Mouse (Mus musculus) stomach, embryonic 16.5 days (tissue): ENCODE results near the gene Nfix. TPM values are rescaled to one million over a fixed set of nuclear protein-coding genes. Genes with fewer than 3 reads are reported as not detected.

ENCODE experiments used
- ATAC-seq: fragments of 200-750 bp; cut with Nextera tagmentation; 2 replicates; pipeline ENCODE4 v1.8.0; 2017; ENCODE audit warnings: moderate number of reproducible peaks, moderate TSS enrichment; ENCODE audit not compliant: insufficient read depth, low FRiP score
- H3K27ac ChIP-seq: fragments of 300-500 bp; sonication (generic); 2 replicates; pipeline ENCODE4 v1.5.1; 2014; ENCODE audit warnings: low read length
- H3K27me3 ChIP-seq: fragments of 300-500 bp; sonication (generic); 2 replicates; pipeline ENCODE4 v1.6.1; 2014; ENCODE audit warnings: low read length, control low read depth, mixed read lengths; ENCODE audit not compliant: control insufficient read depth, insufficient read depth
- H3K36me3 ChIP-seq: fragments of 300-500 bp; sonication (generic); 2 replicates; pipeline ENCODE4 v1.6.1; 2014; ENCODE audit warnings: low read length; ENCODE audit not compliant: control insufficient read depth, insufficient read depth
- H3K4me1 ChIP-seq: fragments of 300-500 bp; sonication (generic); 2 replicates; pipeline ENCODE4 v1.6.1; 2014; ENCODE audit warnings: low read length, control low read depth, mixed read lengths; ENCODE audit not compliant: control insufficient read depth, insufficient read depth
- H3K4me2 ChIP-seq: fragments of 300-500 bp; sonication (generic); 2 replicates; pipeline ENCODE4 v1.6.1; 2014; ENCODE audit warnings: low read depth, low read length, mixed read lengths
- H3K4me3 ChIP-seq: fragments of 300-500 bp; sonication (generic); replicated peaks from 2 replicates; pipeline ENCODE4 v1.5.1; 2014; ENCODE audit warnings: mild to moderate bottlenecking, low read length
- H3K9ac ChIP-seq: fragments of 300-500 bp; sonication (generic); 2 replicates; pipeline ENCODE4 v1.6.1; 2014; ENCODE audit warnings: low read length
- H3K9me3 ChIP-seq: fragments of 300-500 bp; sonication (generic); replicated peaks from 2 replicates; pipeline ENCODE4 v1.6.1; 2016; ENCODE audit warnings: low read length, control low read depth; ENCODE audit not compliant: control insufficient read depth
- WGBS: fragments of 180-500 bp; shearing (Covaris S2); extraction: QIAGEN DNeasy Blood & Tissue Kit; methylation state at CpG from one replicate; pipeline ENCODE4 v1.1.7; 2014; 5-methylcytosine and 5-hydroxymethylcytosine counted together
- polyA plus RNA-seq: library from polyadenylated mRNA; unstranded; fragments of >200 nt; fragmentation: Nextera tagmentation; extraction: Ambion mirVana; gene quantifications from 2 replicates; pipeline ENCODE4 v1.2.1, GENCODE M21; 2015

Nfix gene
- polyA plus RNA-seq, 1 experiment from 2014 or later: 37.8 TPM

GRCm38 (mm10) chr8:84661961-84662571, 138.1 kb downstream of the Nfix start:
- peaks cover 27% of the 10 kb centered on the region for H3K4me1 ChIP-seq
- H3K9ac ChIP-seq: peak overlapping the region; percentile 94
- under 1% methylated on average over 61 of the region's 61 CpGs for WGBS
- peak overlapping the region; percentile 99 for H3K27ac ChIP-seq
- H3K4me3 ChIP-seq: peak overlapping the region; percentile 81
- H3K4me2 ChIP-seq: peak overlapping the region; percentile 78
- H3K36me3 ChIP-seq: no peaks in the 10 kb centered on the region
- H3K27me3 ChIP-seq: no peaks in the 10 kb centered on the region
- no peaks in the 10 kb centered on the region for H3K9me3 ChIP-seq
- no peak for ATAC-seq

DNA sequence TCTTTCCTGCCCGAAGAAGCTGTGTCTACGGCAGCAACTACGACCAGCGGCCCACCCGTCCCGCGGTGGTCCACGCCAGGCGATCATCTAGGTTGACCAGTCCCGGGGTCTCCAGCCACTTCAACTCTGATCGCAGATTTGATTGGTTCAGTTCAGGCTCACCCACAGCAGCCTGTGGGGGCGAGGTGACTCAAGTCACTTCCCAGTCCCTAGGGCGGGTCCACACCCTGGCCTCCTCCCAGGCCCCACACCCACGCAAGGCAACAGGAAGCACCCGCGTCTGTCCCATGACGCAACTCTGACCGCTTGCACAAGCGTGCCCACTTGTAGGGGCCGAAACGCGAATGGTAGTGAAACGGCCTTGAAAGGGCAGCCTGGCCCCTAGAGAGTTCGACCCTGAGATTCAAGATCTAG, 138.7 kb downstream of the Nfix start:
- Histone ChIP-seq H3K4me2 (peak overlapping the region; percentile 78), H3K27ac (peak overlapping the region; percentile 99), H3K36me3 (no peaks in the 10 kb centered on the region), H3K4me3 (peak overlapping the region; percentile 81), H3K9me3 (no peaks in the 10 kb centered on the region), H3K9ac (peak overlapping the region; percentile 94), H3K27me3 (no peaks in the 10 kb centered on the region), H3K4me1 (peaks cover 33% of the 10 kb centered on the region)
- under 1% methylated on average over 24 of the region's 24 CpGs for WGBS
- peak; percentile 61 for ATAC-seq

GRCm38 (mm10) chr8:84660819-84661457, 139.2 kb downstream of the Nfix start:
- Histone ChIP-seq H3K27ac (peak overlapping the region; percentile 99), H3K4me1 (peaks cover 39% of the 10 kb centered on the region), H3K27me3 (no peaks in the 10 kb centered on the region), H3K4me2 (peak overlapping the region; percentile 78), H3K4me3 (peak overlapping the region; percentile 81), H3K9ac (peak overlapping the region; percentile 94), H3K9me3 (no peaks in the 10 kb centered on the region), H3K36me3 (no peaks in the 10 kb centered on the region)
- ATAC-seq: no peak
- WGBS: 1% methylated on average over 20 of the region's 20 CpGs

- ATAC-seq: no peak
- no peaks in the 10 kb centered on the region for H3K9me3 ChIP-seq
- no peaks in the 10 kb centered on the region for H3K27me3 ChIP-seq
- peak overlapping the region; percentile 81 for H3K4me3 ChIP-seq
- 3% methylated on average over 33 of the region's 33 CpGs for WGBS
- H3K9ac ChIP-seq: peak overlapping the region; percentile 94
- peak overlapping the region; percentile 78 for H3K4me2 ChIP-seq
- no peaks in the 10 kb centered on the region for H3K36me3 ChIP-seq
- H3K4me1 ChIP-seq: peaks cover 42% of the 10 kb centered on the region
- H3K27ac ChIP-seq: peak overlapping the region; percentile 99
Observed at GRCm38 (mm10) chr8:84659936-84660818, 140.0 kb downstream of the Nfix start.

DNA sequence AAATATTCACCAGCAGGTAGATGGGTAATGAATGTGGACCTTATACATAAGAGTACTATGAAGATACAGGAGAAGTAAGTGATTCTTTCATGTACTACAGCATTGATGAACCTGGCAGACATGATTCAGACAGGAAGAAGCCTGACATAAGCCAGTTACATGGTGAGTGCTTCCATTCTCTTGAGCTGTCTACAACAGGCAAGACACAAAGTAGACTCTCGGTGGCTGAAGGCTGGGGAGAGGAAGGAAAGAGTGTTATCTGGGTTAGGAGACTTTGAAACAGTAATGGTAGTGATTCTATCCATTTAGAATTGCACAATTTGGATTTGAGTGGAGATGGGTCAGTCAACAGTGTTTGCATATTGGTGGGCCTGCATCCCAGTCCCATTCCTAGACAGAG, 141.2 kb downstream of the Nfix start:
- 71% methylated on average over 1 of the region's 1 CpGs for WGBS
- peaks cover 46% of the 10 kb centered on the region for H3K4me1 ChIP-seq
- H3K4me2 ChIP-seq: peak overlapping the region; percentile 78; the same call in 1 of the 2 replicates

GRCm38 (mm10) chr8:84657680-84658079, 142.5 kb downstream of the Nfix start:
- H3K27ac ChIP-seq: peak overlapping the region; percentile 99
- H3K9me3 ChIP-seq: no peaks in the 10 kb centered on the region
- H3K4me1 ChIP-seq: peaks cover 40% of the 10 kb centered on the region
- H3K4me2 ChIP-seq: peak overlapping the region; percentile 85; the same call in 1 of the 2 replicates
- H3K4me3 ChIP-seq: no peak overlapping the region
- no peak overlapping the region for H3K9ac ChIP-seq
- WGBS: 38% methylated on average over 4 of the region's 4 CpGs
- no peak for ATAC-seq
- H3K27me3 ChIP-seq: no peaks in the 10 kb centered on the region
- no peaks in the 10 kb centered on the region for H3K36me3 ChIP-seq

More for the DNA sequence above, 141.2 kb downstream of the Nfix start:
- H3K36me3 ChIP-seq: no peaks in the 10 kb centered on the region
- ATAC-seq: no peak
- no peaks in the 10 kb centered on the region for H3K9me3 ChIP-seq
- no peak overlapping the region for H3K4me3 ChIP-seq
- H3K9ac ChIP-seq: no peak overlapping the region
- H3K27me3 ChIP-seq: no peaks in the 10 kb centered on the region
- H3K27ac ChIP-seq: peak overlapping the region; percentile 99

DNA sequence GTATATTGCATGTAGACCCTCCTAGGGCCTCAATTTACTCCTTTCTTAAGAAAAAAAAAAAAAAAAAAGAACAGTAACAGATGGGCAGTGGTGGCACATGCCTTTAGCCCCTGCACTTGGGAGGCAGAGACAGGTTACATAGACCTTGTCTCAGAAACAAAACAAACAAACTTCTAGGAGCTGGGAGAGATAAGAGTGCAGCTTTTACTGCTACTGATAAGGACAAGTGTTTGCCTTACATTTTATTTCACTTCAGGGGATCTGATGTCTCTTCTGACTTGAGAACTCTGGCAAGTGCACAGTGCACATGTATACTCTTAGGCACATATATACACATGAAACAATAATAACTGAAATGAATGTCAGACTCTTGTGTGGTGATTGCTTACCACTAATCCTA, 142.9 kb downstream of the Nfix start:
- peak overlapping the region; percentile 83 for H3K9ac ChIP-seq
- H3K9me3 ChIP-seq: no peaks in the 10 kb centered on the region
- no peaks in the 10 kb centered on the region for H3K36me3 ChIP-seq
- ATAC-seq: no peak
- H3K4me1 ChIP-seq: peaks cover 40% of the 10 kb centered on the region
- H3K27me3 ChIP-seq: no peaks in the 10 kb centered on the region
- H3K27ac ChIP-seq: peak overlapping the region; percentile 99
- H3K4me2 ChIP-seq: peak overlapping the region; percentile 85
- peak overlapping the region; percentile 41 for H3K4me3 ChIP-seq

GRCm38 (mm10) chr8:84656641-84657126, 143.5 kb downstream of the Nfix start:
- ATAC-seq: peak; percentile 85
- under 1% methylated on average over 23 of the region's 23 CpGs for WGBS
- Histone ChIP-seq H3K27me3 (no peaks in the 10 kb centered on the region), H3K9me3 (no peaks in the 10 kb centered on the region), H3K27ac (peak overlapping the region; percentile 99), H3K4me1 (peaks cover 40% of the 10 kb centered on the region), H3K36me3 (no peaks in the 10 kb centered on the region), H3K4me2 (peak overlapping the region; percentile 85), H3K9ac (peak overlapping the region; percentile 83), H3K4me3 (peak overlapping the region; percentile 41)

GRCm38 (mm10) chr8:84656191-84656525, 144.0 kb downstream of the Nfix start:
- no peak for ATAC-seq
- Histone ChIP-seq H3K36me3 (no peaks in the 10 kb centered on the region), H3K4me1 (peaks cover 40% of the 10 kb centered on the region), H3K4me3 (peak overlapping the region; percentile 41), H3K27ac (peak overlapping the region; percentile 99), H3K4me2 (peak overlapping the region; percentile 85), H3K9ac (peak overlapping the region; percentile 83), H3K9me3 (no peaks in the 10 kb centered on the region), H3K27me3 (no peaks in the 10 kb centered on the region)
- 1% methylated on average over 10 of the region's 10 CpGs for WGBS
